Mouse (Mus musculus) erythroblast, embryonic 14.5 days (primary cell): ENCODE measurements around the gene Nme3. TPM values are rescaled to one million over a fixed set of nuclear protein-coding genes. Genes with fewer than 3 reads are reported as not detected.
"Not testable (repeated sequence)": the region's sequence is repeated elsewhere in the genome, so short reads cannot be mapped to it uniquely, and the experiment has no call there.

ENCODE experiments used
- H3K27me3 ChIP-seq: 2 replicates; pipeline ENCODE4 v1.6.1; 2012; ENCODE audit warnings: inconsistent platforms; ENCODE audit not compliant: control insufficient read depth
- H3K36me3 ChIP-seq: 2 replicates; pipeline ENCODE4 v1.6.1; 2012; ENCODE audit warnings: mild to moderate bottlenecking, inconsistent platforms; ENCODE audit not compliant: control insufficient read depth
- H3K4me1 ChIP-seq: 2 replicates; pipeline ENCODE4 v1.6.1; 2012; ENCODE audit warnings: inconsistent platforms; ENCODE audit not compliant: control insufficient read depth
- H3K4me3 ChIP-seq: replicated peaks from 2 replicates; pipeline ENCODE3; 2012; ENCODE audit warnings: moderate library complexity, mild to moderate bottlenecking, inconsistent platforms
- H3K9me3 ChIP-seq: 2 replicates; pipeline ENCODE4 v1.6.1; 2012; ENCODE audit warnings: low read length, inconsistent platforms, mixed read lengths; ENCODE audit not compliant: control insufficient read depth
- GATA1 ChIP-seq: IDR thresholded peaks from 2 replicates; pipeline ENCODE4 v1.6.1; 2012; ENCODE audit warnings: low read length, inconsistent platforms, mixed read lengths
- TAL1 ChIP-seq: IDR thresholded peaks from 3 replicates; pipeline ENCODE4 v1.6.1; 2012; ENCODE audit warnings: low read length, inconsistent platforms, mixed read lengths
- polyA plus RNA-seq: library from polyadenylated mRNA; stranded (reverse); fragments of >175 nt; gene quantifications from 2 replicates; pipeline ENCODE4 v1.2.3, GENCODE M21; 2012

The Nme3 gene
- polyA plus RNA-seq, 1 experiment: 16.7 TPM

DNA sequence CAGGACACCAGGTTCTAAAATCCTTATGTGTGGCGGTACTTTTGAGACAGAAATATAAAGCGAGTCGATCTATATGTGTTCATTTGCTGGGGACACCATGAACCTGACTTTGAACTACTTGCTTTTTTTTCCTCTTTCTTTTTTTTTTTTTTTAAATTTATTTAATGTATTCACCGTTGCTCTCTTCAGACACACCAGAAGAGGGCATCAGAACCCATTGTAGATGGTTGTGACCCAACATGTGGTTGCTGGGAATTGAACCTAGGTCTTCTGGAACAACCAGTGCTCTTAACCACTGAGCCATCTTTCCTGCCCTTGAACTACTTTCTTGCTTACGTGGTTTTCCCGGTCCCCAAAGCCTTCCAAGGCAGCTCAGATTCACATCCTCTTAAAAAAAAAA is 41.0 kb downstream of the Nme3 start:
- TF ChIP-seq GATA1: no peak
- TF ChIP-seq TAL1: no peak
- H3K4me3 ChIP-seq: peak overlapping the region; percentile 74
- peaks cover 39% of the 10 kb centered on the region for H3K4me1 ChIP-seq
- H3K9me3 ChIP-seq: no peaks in the 10 kb centered on the region
- no peaks in the 10 kb centered on the region for H3K27me3 ChIP-seq
- peaks cover 41% of the 10 kb centered on the region for H3K36me3 ChIP-seq

- H3K4me3 ChIP-seq, H3K4me1 ChIP-seq, H3K27me3 ChIP-seq, H3K9me3 ChIP-seq: not testable (repeated sequence)
- peaks cover 62% of the 10 kb centered on the region for H3K36me3 ChIP-seq
Observed at GRCm38 (mm10) chr17:24942453-24942852, 46.2 kb downstream of the Nme3 start.

DNA sequence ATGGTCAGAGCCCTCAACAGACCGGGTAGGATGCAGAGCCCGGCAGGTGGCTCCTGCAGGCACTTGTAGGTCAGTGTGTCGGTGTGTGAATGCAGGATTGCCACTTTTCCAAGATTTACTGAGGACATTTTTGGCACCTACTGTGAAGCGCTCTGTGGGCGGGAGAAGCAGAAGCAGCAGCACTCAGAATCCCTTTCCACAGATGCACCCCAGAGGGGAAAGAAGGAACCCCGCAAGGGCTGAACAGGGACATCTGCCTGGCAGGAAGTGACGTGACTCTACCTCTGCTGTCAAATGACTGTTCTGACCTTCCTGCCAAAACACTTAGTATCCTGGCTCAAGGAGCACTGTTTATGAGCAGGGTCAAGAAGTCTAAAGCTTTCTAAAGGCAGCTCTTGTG is 46.7 kb downstream of the Nme3 start:
- no peak for TF ChIP-seq TAL1
- TF ChIP-seq GATA1: no peak
- H3K36me3 ChIP-seq: peaks cover 68% of the 10 kb centered on the region
- no peaks in the 10 kb centered on the region for H3K27me3 ChIP-seq
- no peak overlapping the region for H3K4me3 ChIP-seq
- no peaks in the 10 kb centered on the region for H3K9me3 ChIP-seq
- no peaks in the 10 kb centered on the region for H3K4me1 ChIP-seq

- not testable (repeated sequence) for H3K27me3 ChIP-seq, H3K9me3 ChIP-seq, H3K4me3 ChIP-seq, H3K4me1 ChIP-seq
- peaks cover 74% of the 10 kb centered on the region for H3K36me3 ChIP-seq
Observed at GRCm38 (mm10) chr17:24943589-24943988, 47.3 kb downstream of the Nme3 start.

Other genes starting within 250 kb of the Nme3 start
- gene Slc9a3r2, start 246.2 kb upstream of the Nme3 start, polyA plus RNA-seq: 0.04 and 0.18 TPM in 2 replicates
- not detected in 2 replicates for gene Npw, start 238.0 kb upstream of the Nme3 start, polyA plus RNA-seq
- gene Zfp598, start 226.8 kb upstream of the Nme3 start, polyA plus RNA-seq: 7.3 and 7.6 TPM in 2 replicates
- gene Syngr3, start 206.5 kb upstream of the Nme3 start, polyA plus RNA-seq: not detected in 2 replicates
- gene Gfer, start 200.3 kb upstream of the Nme3 start, polyA plus RNA-seq: 6.4 and 9.0 TPM in 2 replicates
- gene Noxo1, start 200.3 kb upstream of the Nme3 start, polyA plus RNA-seq: 0.02 TPM in 1 of 2 replicates, not detected in the other
- 1.1 and 1.8 TPM in 2 replicates for gene Tbl3, start 188.8 kb upstream of the Nme3 start, polyA plus RNA-seq
- 0.19 TPM in 1 of 2 replicates, not detected in the other for gene Rnf151, start 178.4 kb upstream of the Nme3 start, polyA plus RNA-seq
- 143 and 504 TPM in 2 replicates for gene Rps2, start 178.4 kb upstream of the Nme3 start, polyA plus RNA-seq
- 104 and 106 TPM in 2 replicates for gene Ndufb10, start 172.0 kb upstream of the Nme3 start, polyA plus RNA-seq
- not detected in 2 replicates for gene Rpl3l, start 168.7 kb upstream of the Nme3 start, polyA plus RNA-seq
- 1.5 and 1.7 TPM in 2 replicates for gene Msrb1, start 159.9 kb upstream of the Nme3 start, polyA plus RNA-seq
- gene Hs3st6, start 143.5 kb upstream of the Nme3 start, polyA plus RNA-seq: not detected in 2 replicates
- not detected in 2 replicates for gene Meiob, start 92.2 kb upstream of the Nme3 start, polyA plus RNA-seq
- 26.8 and 33.4 TPM in 2 replicates for gene Hagh, start 56.4 kb upstream of the Nme3 start, polyA plus RNA-seq
- 2.3 and 2.9 TPM in 2 replicates for gene Fahd1, start 46.1 kb upstream of the Nme3 start, polyA plus RNA-seq
- gene Igfals, start 30.5 kb upstream of the Nme3 start, polyA plus RNA-seq: not detected in 2 replicates
- gene Nubp2, start 10.2 kb upstream of the Nme3 start, polyA plus RNA-seq: 7.5 and 12.0 TPM in 2 replicates
- 9.2 and 10.3 TPM in 2 replicates for gene Spsb3, start 9.9 kb upstream of the Nme3 start, polyA plus RNA-seq
- gene Eme2, start 1.4 kb upstream of the Nme3 start, polyA plus RNA-seq: 1.7 and 1.8 TPM in 2 replicates
- 6.4 and 7.5 TPM in 2 replicates for gene Mrps34, start 1.4 kb upstream of the Nme3 start, polyA plus RNA-seq
- gene Mapk8ip3, start 40.5 kb downstream of the Nme3 start, polyA plus RNA-seq: 5.7 and 7.2 TPM in 2 replicates
- gene Jpt2, start 64.2 kb downstream of the Nme3 start, polyA plus RNA-seq: 0.83 and 1.0 TPM in 2 replicates
- 1.1 and 1.5 TPM in 2 replicates for gene Cramp1l, start 119.3 kb downstream of the Nme3 start, polyA plus RNA-seq
- 0.97 and 1.0 TPM in 2 replicates for gene Ift140, start 119.6 kb downstream of the Nme3 start, polyA plus RNA-seq
- gene Tmem204, start 187.1 kb downstream of the Nme3 start, polyA plus RNA-seq: not detected in 2 replicates
- 2.0 and 3.1 TPM in 2 replicates for gene Telo2, start 219.5 kb downstream of the Nme3 start, polyA plus RNA-seq
- not detected in 2 replicates for gene Ptx4, start 224.3 kb downstream of the Nme3 start, polyA plus RNA-seq
- 2.0 and 2.1 TPM in 2 replicates for gene Clcn7, start 236.9 kb downstream of the Nme3 start, polyA plus RNA-seq